Mouse (Mus musculus) layer of hippocampus, adult 18-20 months (tissue): ENCODE data around the gene Map1b. TPM values are rescaled to one million over a fixed set of nuclear protein-coding genes. Genes with fewer than 3 reads are reported as not detected.

ENCODE experiments used
- DNase-seq, 2 experiments: peaks; one replicate each; pipeline ENCODE4 v3.0.0; 2022; ENCODE audit warnings: low spot score in 2 of 2
- total RNA-seq, 2 experiments: library from RNA; stranded (reverse); gene quantifications; 2 replicates each; pipeline ENCODE4 v1.2.3; 2021

Map1b gene
- total RNA-seq, 2 experiments from 2014 or later = 658 to 669 TPM

- DNase-seq = no peak
Observed at GRCm38 (mm10) chr13:99528456-99528855, 12.1 kb upstream of the Map1b start.

- no peak for DNase-seq
Observed at GRCm38 (mm10) chr13:99527936-99528335, 11.6 kb upstream of the Map1b start.

- DNase-seq = no peak
Observed at GRCm38 (mm10) chr13:99525491-99525890, 9.2 kb upstream of the Map1b start.

- no peak for DNase-seq
Observed at GRCm38 (mm10) chr13:99517836-99518235, 1.5 kb upstream of the Map1b start.

- DNase-seq = no peak
Observed at GRCm38 (mm10) chr13:99515736-99516447, 448 bp downstream of the Map1b start.

- peak in 1 of 2 experiments; percentile 75 for DNase-seq
Observed at GRCm38 (mm10) chr13:99514917-99515591, 1.3 kb downstream of the Map1b start.

GRCm38 (mm10) chr13:99513990-99514389 lies 2.4 kb downstream of the Map1b start:
- DNase-seq = no peak

- peak; percentile 60 to 67 for DNase-seq
Observed at GRCm38 (mm10) chr13:99513138-99513537, 3.2 kb downstream of the Map1b start.

- no peak for DNase-seq
Observed at GRCm38 (mm10) chr13:99509896-99510295, 6.4 kb downstream of the Map1b start.

- no peak for DNase-seq
Observed at GRCm38 (mm10) chr13:99506580-99506962, 9.8 kb downstream of the Map1b start.

GRCm38 (mm10) chr13:99505826-99506579 lies 10.3 kb downstream of the Map1b start:
- no peak for DNase-seq

GRCm38 (mm10) chr13:99503370-99503979 lies 12.9 kb downstream of the Map1b start:
- DNase-seq = no peak

GRCm38 (mm10) chr13:99502911-99503310 lies 13.4 kb downstream of the Map1b start:
- DNase-seq = no peak

- no peak for DNase-seq
Observed at GRCm38 (mm10) chr13:99502126-99502744, 14.1 kb downstream of the Map1b start.

GRCm38 (mm10) chr13:99501393-99501792 lies 14.9 kb downstream of the Map1b start:
- no peak for DNase-seq

GRCm38 (mm10) chr13:99500609-99501008 lies 15.7 kb downstream of the Map1b start:
- DNase-seq = no peak

GRCm38 (mm10) chr13:99499764-99500163 lies 16.6 kb downstream of the Map1b start:
- no peak for DNase-seq

- DNase-seq = no peak
Observed at GRCm38 (mm10) chr13:99496106-99496505, 20.2 kb downstream of the Map1b start.

- DNase-seq = no peak
Observed at GRCm38 (mm10) chr13:99494416-99494815, 21.9 kb downstream of the Map1b start.

GRCm38 (mm10) chr13:99493304-99493904 lies 22.9 kb downstream of the Map1b start:
- no peak for DNase-seq
